Mouse (Mus musculus) thymus, postnatal 4 days (tissue): ENCODE measurements around the gene 9330159F19Rik.
A peak's percentile ranks its signal among the peaks of the same experiment; 100 is the strongest.

Source experiments
- DNase-seq: peaks from one replicate; pipeline ENCODE4 v3.0.0; 2021

9330159F19Rik gene

GRCm38 (mm10) chr10:29211453-29211852 lies at the start of gene 9330159F19Rik:
9330159F19Rik (plus strand) TSS chr10:29211606.
- no peak for DNase-seq

GRCm38 (mm10) chr10:29161664-29162063 lies 49.7 kb upstream of the 9330159F19Rik start:
- no peak for DNase-seq

- DNase-seq: no peak
Measured at GRCm38 (mm10) chr10:29173778-29174177, 37.6 kb upstream of the 9330159F19Rik start.

DNA sequence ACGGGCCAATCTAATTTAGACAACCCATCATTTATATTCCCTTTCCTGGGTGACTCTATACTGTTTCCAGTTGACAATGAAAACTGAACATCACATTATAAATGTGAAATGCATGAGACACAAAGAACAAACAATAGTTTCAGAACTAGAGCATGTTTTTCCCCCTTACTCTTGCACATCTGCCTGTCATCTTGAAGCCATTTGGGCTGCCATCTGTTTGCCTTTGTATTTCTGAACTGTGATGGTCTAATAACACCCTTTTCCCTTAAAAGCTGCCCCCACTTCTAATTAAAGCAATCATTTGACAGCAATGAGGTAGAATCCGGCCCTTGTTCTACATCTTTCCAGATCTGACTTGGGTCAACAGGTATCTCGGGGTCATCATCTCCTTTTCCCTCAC lies 35.8 kb upstream of the 9330159F19Rik start:
- no peak for DNase-seq

DNA sequence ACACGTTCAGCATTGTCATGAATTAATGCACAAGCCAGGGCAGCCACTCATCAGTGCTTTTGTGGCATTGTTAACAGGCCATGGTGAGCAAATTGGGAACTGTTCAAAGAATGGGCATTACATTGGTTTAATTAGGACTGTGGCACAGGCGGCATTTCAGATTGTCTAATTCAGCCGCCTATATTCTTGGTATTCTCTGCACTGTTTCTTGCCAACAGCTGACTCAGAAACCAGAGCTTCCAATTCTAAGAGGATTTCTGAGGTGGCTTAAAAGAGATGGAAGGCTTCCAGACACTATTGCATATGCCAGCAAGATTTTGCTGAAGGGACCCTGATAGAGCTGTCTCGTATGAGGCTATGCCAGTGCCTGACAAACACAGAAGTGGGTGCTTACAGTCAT lies 34.5 kb upstream of the 9330159F19Rik start:
- DNase-seq: no peak

DNA sequence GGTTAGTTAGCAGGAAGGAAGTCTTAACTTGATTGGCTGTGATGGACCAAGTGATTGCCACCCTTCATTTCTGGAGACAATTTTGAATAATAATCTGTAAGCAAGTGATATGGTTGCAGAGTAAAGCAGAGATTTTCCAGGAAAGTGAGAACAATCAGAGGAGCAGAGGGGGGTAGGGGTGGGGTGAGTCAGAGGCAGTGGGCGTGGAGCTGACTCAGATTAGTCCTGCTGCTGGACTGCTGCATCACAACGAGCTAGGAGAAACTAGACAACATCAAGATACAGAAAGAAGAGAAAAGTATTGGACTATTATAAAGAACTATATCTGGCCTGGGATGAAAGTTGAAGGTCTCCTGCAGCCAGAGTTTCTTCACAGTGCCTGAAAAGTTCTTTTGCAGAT lies 33.4 kb upstream of the 9330159F19Rik start:
- no peak for DNase-seq

GRCm38 (mm10) chr10:29180210-29180609 lies 31.2 kb upstream of the 9330159F19Rik start:
- no peak for DNase-seq

- DNase-seq: no peak
Measured at GRCm38 (mm10) chr10:29181046-29181445, 30.4 kb upstream of the 9330159F19Rik start.

GRCm38 (mm10) chr10:29193769-29194168 lies 17.6 kb upstream of the 9330159F19Rik start:
- no peak for DNase-seq

- peak; percentile 5 for DNase-seq
Measured at GRCm38 (mm10) chr10:29196811-29197210, 14.6 kb upstream of the 9330159F19Rik start.

GRCm38 (mm10) chr10:29198642-29199041 lies 12.8 kb upstream of the 9330159F19Rik start, which contains the start of gene Gm49353:
Gm49353 (plus strand) TSS chr10:29198954.
- DNase-seq: no peak

GRCm38 (mm10) chr10:29199835-29200234 lies 11.6 kb upstream of the 9330159F19Rik start:
- no peak for DNase-seq

DNA sequence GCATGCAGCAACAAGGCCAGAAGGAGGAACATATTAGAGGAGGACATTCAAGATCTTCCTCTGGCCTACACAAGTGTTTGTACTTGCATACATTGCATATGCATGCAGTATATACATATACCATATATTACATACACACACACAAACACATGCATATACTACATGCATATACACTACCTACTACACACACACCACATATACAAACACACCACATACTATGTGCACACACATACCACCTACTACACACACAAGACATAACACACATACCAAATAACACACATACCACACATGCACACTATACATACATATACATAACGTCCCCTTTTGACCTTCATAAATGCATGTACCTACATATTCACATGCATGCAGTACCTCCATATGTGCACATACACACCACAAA lies 10.8 kb upstream of the 9330159F19Rik start:
- no peak for DNase-seq

- no peak for DNase-seq
Measured at GRCm38 (mm10) chr10:29206730-29207129, 4.7 kb upstream of the 9330159F19Rik start.

- DNase-seq: no peak
Measured at GRCm38 (mm10) chr10:29208735-29209134, 2.7 kb upstream of the 9330159F19Rik start.

- DNase-seq: no peak
Measured at GRCm38 (mm10) chr10:29213534-29214100, 2.2 kb downstream of the 9330159F19Rik start.

DNA sequence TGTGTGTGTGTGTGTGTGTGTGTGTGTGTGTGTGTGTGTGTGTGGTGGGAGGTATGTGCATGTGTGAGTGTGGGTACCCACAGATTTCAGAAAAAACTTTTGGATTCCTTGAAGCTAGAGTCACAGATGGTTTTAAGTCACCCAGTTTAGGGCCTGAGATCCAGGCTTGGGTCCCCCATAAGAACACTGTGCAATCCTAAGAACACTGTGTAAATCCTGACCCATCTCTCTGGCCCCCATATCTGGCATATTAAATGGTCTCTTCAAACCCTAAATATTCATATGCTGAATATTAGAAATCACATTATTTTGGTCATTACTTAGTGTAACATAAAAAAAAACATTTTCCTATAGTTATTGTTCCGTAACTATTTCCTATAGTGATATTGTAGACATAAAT lies 5.6 kb downstream of the 9330159F19Rik start:
- no peak for DNase-seq

GRCm38 (mm10) chr10:29217451-29217850 lies 6.0 kb downstream of the 9330159F19Rik start:
- DNase-seq: no peak

GRCm38 (mm10) chr10:29225329-29225728 lies 13.9 kb downstream of the 9330159F19Rik start:
- DNase-seq: no peak

DNA sequence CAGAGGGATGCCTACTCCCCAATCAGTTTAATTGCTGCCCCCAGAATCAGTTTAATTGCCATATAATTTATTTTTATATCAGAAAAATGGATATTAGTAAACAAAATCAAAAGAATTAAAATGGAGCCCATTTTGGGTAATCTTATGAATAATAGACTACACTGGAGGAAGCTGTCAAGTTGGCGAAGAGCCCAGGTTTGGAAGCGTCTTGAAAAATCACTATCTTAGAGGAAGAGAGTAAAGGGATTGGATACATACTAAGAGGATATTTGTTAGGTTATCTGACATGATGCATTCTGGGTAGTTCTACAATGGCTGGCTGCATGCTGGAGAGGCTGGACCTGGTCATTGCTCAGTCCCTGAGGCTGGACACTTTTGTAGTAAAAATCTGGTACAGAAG lies 19.8 kb downstream of the 9330159F19Rik start:
- no peak for DNase-seq
